Mouse (Mus musculus) stomach, postnatal 0 days (tissue): Measurements from ENCODE around the gene Gm6793.

Experiments
- CTCF ChIP-seq: IDR thresholded peaks from 2 replicates; pipeline ENCODE4 v1.5.1; 2016; ENCODE audit warnings: antibody characterized with exemption, low read depth, mild to moderate bottlenecking, moderate library complexity
- EP300 ChIP-seq: optimal IDR thresholded peaks from 2 replicates; pipeline ENCODE3; 2016; ENCODE audit warnings: antibody characterized with exemption

DNA sequence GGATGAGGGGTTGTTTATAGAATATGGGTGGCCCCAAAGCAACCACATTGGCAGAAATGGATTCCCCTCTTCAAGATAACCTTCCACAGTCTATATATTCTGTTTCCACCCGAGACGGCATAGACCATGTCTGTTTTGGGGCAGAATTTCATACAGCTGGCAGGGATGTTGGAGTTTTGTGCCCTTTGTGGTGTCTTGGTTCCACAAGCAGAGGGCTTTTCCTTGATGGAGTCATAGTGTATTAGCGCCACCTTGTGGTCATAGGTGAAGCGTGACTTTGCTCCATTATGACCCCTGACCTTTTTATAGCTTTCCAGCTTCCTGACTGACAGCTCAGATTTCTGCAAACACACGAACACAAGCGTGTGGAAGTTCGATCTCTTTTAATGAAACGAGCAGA lies 19.8 kb upstream of the Gm6793 start:
- peak; percentile 87 for TF ChIP-seq CTCF
- no peak for TF ChIP-seq EP300
